Mouse (Mus musculus): ENCODE measurements around the gene Kif13a.

The Kif13a gene

GRCm38 (mm10) chr13:46925671-46926070 lies 4.0 kb downstream of the Kif13a start:
- DNase-seq (ENCODE audit: low read depth, low spot score), result no peak

- DNase-seq (ENCODE audit: low read depth, low spot score), result no peak
Observed at GRCm38 (mm10) chr13:46921559-46921958, 8.1 kb downstream of the Kif13a start.

GRCm38 (mm10) chr13:46919797-46920196 lies 9.9 kb downstream of the Kif13a start:
- DNase-seq (ENCODE audit: low read depth, low spot score), result no peak

GRCm38 (mm10) chr13:46918509-46918908 lies 11.2 kb downstream of the Kif13a start:
- DNase-seq (ENCODE audit: low read depth, low spot score), result no peak

- DNase-seq (ENCODE audit: low read depth, low spot score), result no peak
Observed at GRCm38 (mm10) chr13:46911960-46912359, 17.7 kb downstream of the Kif13a start.

GRCm38 (mm10) chr13:46911018-46911419 lies 18.6 kb downstream of the Kif13a start:
- peak; percentile 47 for DNase-seq (ENCODE audit: low read depth, low spot score)

GRCm38 (mm10) chr13:46909946-46910345 lies 19.7 kb downstream of the Kif13a start:
- no peak for DNase-seq (ENCODE audit: low read depth, low spot score)

- no peak for DNase-seq (ENCODE audit: low read depth, low spot score)
Observed at GRCm38 (mm10) chr13:46909005-46909565, 20.6 kb downstream of the Kif13a start.

- DNase-seq (ENCODE audit: low read depth, low spot score), result no peak
Observed at GRCm38 (mm10) chr13:46908387-46908786, 21.3 kb downstream of the Kif13a start.

- no peak for DNase-seq (ENCODE audit: low read depth, low spot score)
Observed at GRCm38 (mm10) chr13:46907861-46908260, 21.8 kb downstream of the Kif13a start.

GRCm38 (mm10) chr13:46907115-46907514 lies 22.6 kb downstream of the Kif13a start:
- DNase-seq (ENCODE audit: low read depth, low spot score), result no peak

GRCm38 (mm10) chr13:46905971-46906370 lies 23.7 kb downstream of the Kif13a start:
- no peak for DNase-seq (ENCODE audit: low read depth, low spot score)

- no peak for DNase-seq (ENCODE audit: low read depth, low spot score)
Observed at GRCm38 (mm10) chr13:46904982-46905621, 24.6 kb downstream of the Kif13a start.

- DNase-seq (ENCODE audit: low read depth, low spot score), result no peak
Observed at GRCm38 (mm10) chr13:46902568-46903255, 27.0 kb downstream of the Kif13a start.

- no peak for DNase-seq (ENCODE audit: low read depth, low spot score)
Observed at GRCm38 (mm10) chr13:46900870-46901555, 28.7 kb downstream of the Kif13a start.

GRCm38 (mm10) chr13:46898837-46899236 lies 30.8 kb downstream of the Kif13a start:
- no peak for DNase-seq (ENCODE audit: low read depth, low spot score)

- DNase-seq (ENCODE audit: low read depth, low spot score), result no peak
Observed at GRCm38 (mm10) chr13:46898411-46898810, 31.3 kb downstream of the Kif13a start.

GRCm38 (mm10) chr13:46892380-46892779 lies 37.3 kb downstream of the Kif13a start:
- peak; percentile 30 for DNase-seq (ENCODE audit: low read depth, low spot score)

GRCm38 (mm10) chr13:46888150-46888683 lies 41.5 kb downstream of the Kif13a start:
- DNase-seq (ENCODE audit: low read depth, low spot score), result no peak

GRCm38 (mm10) chr13:46886497-46887261 lies 43.0 kb downstream of the Kif13a start:
- no peak for DNase-seq (ENCODE audit: low read depth, low spot score)

- DNase-seq (ENCODE audit: low read depth, low spot score), result no peak
Observed at GRCm38 (mm10) chr13:46885759-46886060, 44.0 kb downstream of the Kif13a start.

Data from mesoderm, embryonic 11.5 days (tissue).